17 mouse cellular contexts compared by ENCODE assay signal in genomic region chr7:80777151-80777550, GRCm38 (mm10). TPM values are rescaled to one million over a fixed set of nuclear protein-coding genes. Genes with fewer than 3 reads are reported as not detected.
A peak's percentile ranks its signal among the peaks of the same experiment; 100 is the strongest.
DNase-seq lines count a peak whose midpoint lies in the region; ATAC-seq and TF ChIP-seq lines count a peak whose summit lies in the region.
"Had no signal": no experiment of that assay in that cellular context is flagged by ENCODE, and none has a peak within 500 bp of the region (broad histone marks: within the 10 kb centered on the region; RNA-seq: fewer than 3 reads in every experiment).

No protein-coding gene starts in this region.

- DNase-seq in heart, postnatal 14 days = no peak
- DNase-seq in kidney, postnatal 0 days (ENCODE audit: low spot score) = no peak
- no peak for DNase-seq in kidney, postnatal 4 days
- no peak for DNase-seq in ES-E14 (ENCODE audit: low read depth, low spot score)
- DNase-seq in right cerebral cortex, postnatal 36 days (ENCODE audit: low spot score in 2 of 2) = no peak
- no peak for DNase-seq in frontal cortex, postnatal 10 days (ENCODE audit: low spot score in 2 of 2)
- DNase-seq: cerebellum, postnatal 14 days; forebrain, postnatal 0 days; kidney, postnatal 14 days; lung, postnatal 14 days; thymus, postnatal 14 days had no signal

- no peaks in the 10 kb centered on the region for H3K9me3 ChIP-seq in heart, embryonic 12.5 days (replicated peaks)
- no peaks in the 10 kb centered on the region for H3K9me3 ChIP-seq in kidney, postnatal 0 days (replicated peaks; ENCODE audit: low read length)
- H3K9me3 ChIP-seq in ES-E14 (ENCODE audit: control insufficient read depth, insufficient read depth, low read depth, low read length) = no peaks in the 10 kb centered on the region
- no peaks in the 10 kb centered on the region for H3K9me3 ChIP-seq in embryonic facial prominence, embryonic 15.5 days (replicated peaks)
- H3K9me3 ChIP-seq: hindbrain, embryonic 12.5 days; intestine, embryonic 15.5 days; limb, embryonic 13.5 days; neural tube, embryonic 12.5 days had no signal

- no peak for TF ChIP-seq CTCF in kidney, postnatal 0 days (IDR thresholded peaks at IDR 0.05; ENCODE audit: low read depth)

- H3K9ac ChIP-seq in heart, embryonic 12.5 days = 0 out of 2 replicates have a peak overlapping the region, but pooled peaks have one; percentile 4
- H3K9ac ChIP-seq in kidney, postnatal 0 days (ENCODE audit: low read depth, low read length) = no peak overlapping the region
- peak overlapping the region; percentile 1; the same call in 1 of the 2 replicates for H3K9ac ChIP-seq in ES-E14 (ENCODE audit: insufficient read depth, low read depth, low read length, poor library complexity, severe bottlenecking)
- H3K9ac ChIP-seq in embryonic facial prominence, embryonic 15.5 days = no peak overlapping the region
- H3K9ac ChIP-seq: forebrain, postnatal 0 days; hindbrain, embryonic 12.5 days; intestine, embryonic 15.5 days; limb, embryonic 13.5 days; neural tube, embryonic 12.5 days had no signal

- no peaks in the 10 kb centered on the region for H3K27me3 ChIP-seq in heart, embryonic 12.5 days (replicated peaks)
- no peaks in the 10 kb centered on the region for H3K27me3 ChIP-seq in kidney, postnatal 0 days (ENCODE audit: insufficient read depth, low read length)
- H3K27me3 ChIP-seq in embryonic facial prominence, embryonic 15.5 days = no peaks in the 10 kb centered on the region
- H3K27me3 ChIP-seq: hindbrain, embryonic 12.5 days; intestine, embryonic 15.5 days; limb, embryonic 13.5 days; neural tube, embryonic 12.5 days had no signal

- in situ Hi-C loops in ES-E14 (cut with MboI; ENCODE audit: low sequenced_read_pairs in 2 of 2, unreplicated experiment in 2 of 2) = no loop called here

- no peaks in the 10 kb centered on the region for H3K36me3 ChIP-seq in heart, embryonic 12.5 days
- no peaks in the 10 kb centered on the region for H3K36me3 ChIP-seq in kidney, postnatal 0 days (ENCODE audit: insufficient read depth, low read length)
- no peaks in the 10 kb centered on the region for H3K36me3 ChIP-seq in ES-E14 (ENCODE audit: control insufficient read depth, insufficient read depth, low read length, poor library complexity, severe bottlenecking)
- H3K36me3 ChIP-seq in embryonic facial prominence, embryonic 15.5 days = no peaks in the 10 kb centered on the region
- H3K36me3 ChIP-seq: hindbrain, embryonic 12.5 days; intestine, embryonic 15.5 days; limb, embryonic 13.5 days; neural tube, embryonic 12.5 days had no signal

- no peak overlapping the region for H3K4me2 ChIP-seq in heart, embryonic 12.5 days
- no peak overlapping the region for H3K4me2 ChIP-seq in kidney, postnatal 0 days (ENCODE audit: low read length)
- no peak overlapping the region for H3K4me2 ChIP-seq in embryonic facial prominence, embryonic 15.5 days (replicated peaks)
- H3K4me2 ChIP-seq: hindbrain, embryonic 12.5 days; intestine, embryonic 15.5 days; limb, embryonic 13.5 days; neural tube, embryonic 12.5 days had no signal

- no peak for ATAC-seq in heart, embryonic 12.5 days (ENCODE audit: insufficient number of reproducible peaks, low FRiP score)
- ATAC-seq in kidney, postnatal 0 days (replicated peaks; ENCODE audit: low FRiP score, low read depth) = no peak
- ATAC-seq in embryonic facial prominence, embryonic 15.5 days (ENCODE audit: insufficient number of reproducible peaks, low FRiP score, low TSS enrichment, low read depth) = no peak
- ATAC-seq: forebrain, postnatal 0 days; intestine, embryonic 15.5 days had no signal

- H3K4me1 ChIP-seq in heart, embryonic 12.5 days (replicated peaks) = peaks cover 59% of the 10 kb centered on the region
- H3K4me1 ChIP-seq in kidney, postnatal 0 days (replicated peaks; ENCODE audit: insufficient read depth, low read length) = peaks cover 29% of the 10 kb centered on the region
- peaks cover 5 to 26% of the 10 kb centered on the region in 2 experiments; a peak in 3 of 4 replicates for H3K4me1 ChIP-seq in ES-E14 (ENCODE audit: control insufficient read depth in 2 of 2, insufficient read depth in 2 of 2, low read length in 2 of 2, poor library complexity in 1 of 2)
- H3K4me1 ChIP-seq in embryonic facial prominence, embryonic 15.5 days = peaks cover 44% of the 10 kb centered on the region
- H3K4me1 ChIP-seq: hindbrain, embryonic 12.5 days; neural tube, embryonic 12.5 days had no signal

- WGBS in heart, embryonic 12.5 days = 35% methylated on average over 8 of the region's 8 CpGs
- 49% methylated on average over 8 of the region's 8 CpGs for WGBS in kidney, postnatal 0 days
- WGBS in embryonic facial prominence, embryonic 15.5 days = 35% methylated on average over 8 of the region's 8 CpGs

- H3K4me3 ChIP-seq in heart, embryonic 12.5 days = no peak overlapping the region
- no peak overlapping the region for H3K4me3 ChIP-seq in kidney, postnatal 0 days (replicated peaks; ENCODE audit: low read depth, low read length)
- no peak overlapping the region for H3K4me3 ChIP-seq in ES-E14 (ENCODE audit: insufficient read depth in 1 of 2, low read depth in 1 of 2, low read length in 2 of 2, poor library complexity in 1 of 2, severe bottlenecking in 1 of 2)
- no peak overlapping the region for H3K4me3 ChIP-seq in embryonic facial prominence, embryonic 15.5 days (replicated peaks)
- H3K4me3 ChIP-seq: hindbrain, embryonic 12.5 days; intestine, embryonic 15.5 days; limb, embryonic 13.5 days; neural tube, embryonic 12.5 days had no signal

- intact Hi-C loops in heart, postnatal 14 days (cut with DNase I) = no loop called here

- peak overlapping the region; percentile 58 for H3K27ac ChIP-seq in heart, embryonic 12.5 days (ENCODE audit: poor library complexity, severe bottlenecking)
- peak overlapping the region; percentile 39; the same call in 1 of the 2 replicates for H3K27ac ChIP-seq in kidney, postnatal 0 days
- no peak overlapping the region for H3K27ac ChIP-seq in ES-E14 (ENCODE audit: insufficient read depth, low read depth, low read length, poor library complexity, severe bottlenecking)
- H3K27ac ChIP-seq in embryonic facial prominence, embryonic 15.5 days (replicated peaks) = peak overlapping the region; percentile 34; the same call in 1 of the 2 replicates
- H3K27ac ChIP-seq: hindbrain, embryonic 12.5 days; limb, embryonic 13.5 days; neural tube, embryonic 12.5 days had no signal

TF ChIP-seq in ES-E14, 5 proteins besides CTCF, POLR2A, EP300 and RAD21:
- TF ChIP-seq ZC3H11A (IDR thresholded peaks at IDR 0.05; ENCODE audit: borderline replicate concordance, low read depth, low read length) = no peak
- TF ChIP-seq CHD2 (IDR thresholded peaks at IDR 0.05; ENCODE audit: low read depth, low read length) = no peak
- no peak for TF ChIP-seq MAFK (IDR thresholded peaks at IDR 0.05; ENCODE audit: insufficient read depth, low read depth, low read length)
- TF ChIP-seq HCFC1 (IDR thresholded peaks at IDR 0.05; ENCODE audit: borderline replicate concordance, insufficient read depth, low read length) = no peak
- no peak for TF ChIP-seq ZNF384 (IDR thresholded peaks at IDR 0.05; ENCODE audit: low read depth, low read length)

RNA-seq across cellular contexts. Expression of gene Iqgap1, which starts 48.6 kb away (rescaled TPM):
- polyA plus RNA-seq in heart, embryonic 12.5 days (2016; fragmentation: Nextera tagmentation; extraction: Ambion mirVana) = 41.3 and 42.0 TPM in 2 replicates
- total RNA-seq in heart, postnatal 14 days (2021) = 10 to 100 TPM; 60.2 to 61.0 TPM
- polyA plus RNA-seq in kidney, postnatal 0 days (2015; fragmentation: Nextera tagmentation; extraction: Ambion mirVana) = 77.0 and 83.7 TPM in 2 replicates
- total RNA-seq in ES-E14 (2012; rRNA removed) = 135 and 170 TPM in 2 replicates
- polyA plus RNA-seq in embryonic facial prominence, embryonic 15.5 days (2015; fragmentation: Nextera tagmentation; extraction: Ambion mirVana) = 75.3 and 75.9 TPM in 2 replicates

Comparison
In these comparisons a context has a peak if more than half of its experiments do, and no peak if none do; other contexts are left out.
1. H3K9ac ChIP-seq: peak in heart, embryonic 12.5 days (single experiment) and ES-E14 (single experiment); none in kidney, postnatal 0 days (single experiment) and embryonic facial prominence, embryonic 15.5 days (single experiment).